Mouse (Mus musculus) bone marrow, adult 2 months (tissue): Measurements from ENCODE around the gene Opa3.
A peak's percentile ranks its signal among the peaks of the same experiment; 100 is the strongest.

ENCODE experiments used
- CTCF ChIP-seq: fragments of 200-500 bp; IDR thresholded peaks from 2 replicates; pipeline ENCODE4 v1.5.1; 2011; ENCODE audit warnings: low read length, control low read depth; ENCODE audit not compliant: control insufficient read depth, insufficient read depth
- POLR2A ChIP-seq: fragments of 200-500 bp; IDR thresholded peaks from 2 replicates; pipeline ENCODE4 v1.6.1; 2011; ENCODE audit warnings: low read depth, mild to moderate bottlenecking, control low read depth, low read length, borderline replicate concordance; ENCODE audit not compliant: control insufficient read depth

DNA sequence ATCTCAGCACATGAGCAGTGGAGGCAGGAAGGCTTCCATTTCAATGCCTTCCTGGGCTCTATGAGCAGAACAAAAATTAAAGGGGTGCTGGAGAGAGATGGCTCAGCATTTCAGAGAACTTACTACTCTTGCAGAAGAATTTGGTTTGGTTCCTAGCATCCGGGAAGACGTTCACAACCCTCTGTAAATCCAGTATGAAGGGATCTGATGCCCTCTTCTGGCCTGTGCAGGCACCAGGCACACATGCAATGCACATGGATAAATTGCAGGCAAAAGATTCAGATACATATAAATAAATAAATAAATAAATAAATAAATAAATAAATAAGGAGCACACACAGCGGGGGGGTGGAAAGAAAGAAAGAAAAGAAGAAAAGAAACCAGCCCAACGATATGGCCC lies 48.1 kb downstream of the Opa3 start:
- TF ChIP-seq POLR2A, result no peak
- TF ChIP-seq CTCF, result peak; percentile 66
